Mouse (Mus musculus) kidney, embryonic 16.5 days (tissue): Measurements from ENCODE around the gene Fcgr1. TPM values are rescaled to one million over a fixed set of nuclear protein-coding genes. Genes with fewer than 3 reads are reported as not detected.
A peak's percentile ranks its signal among the peaks of the same experiment; 100 is the strongest.
"Not testable (repeated sequence)": the region's sequence is repeated elsewhere in the genome, so short reads cannot be mapped to it uniquely, and the experiment has no call there.

Experiments used
- ATAC-seq: fragments of 200-750 bp; cut with Nextera tagmentation; 2 replicates; pipeline ENCODE4 v1.8.0; 2017; ENCODE audit warnings: moderate TSS enrichment; ENCODE audit not compliant: low FRiP score, low TSS enrichment
- H3K27ac ChIP-seq: fragments of 300-500 bp; sonication (generic); 2 replicates; pipeline ENCODE4 v1.5.1; 2014; ENCODE audit warnings: low read length
- H3K27me3 ChIP-seq: fragments of 300-500 bp; sonication (generic); 2 replicates; pipeline ENCODE4 v1.6.1; 2014; ENCODE audit warnings: low read length, control low read depth, mixed read lengths; ENCODE audit not compliant: insufficient read depth
- H3K36me3 ChIP-seq: fragments of 300-500 bp; sonication (generic); 2 replicates; pipeline ENCODE4 v1.6.1; 2014; ENCODE audit warnings: low read length, control low read depth, mixed read lengths; ENCODE audit not compliant: insufficient read depth
- H3K4me1 ChIP-seq: fragments of 300-500 bp; sonication (generic); 2 replicates; pipeline ENCODE4 v1.6.1; 2014; ENCODE audit warnings: low read length, control low read depth, mixed read lengths; ENCODE audit not compliant: insufficient read depth
- H3K4me2 ChIP-seq: fragments of 300-500 bp; sonication (generic); replicated peaks from 2 replicates; pipeline ENCODE4 v1.6.1; 2014; ENCODE audit warnings: low read depth, low read length
- H3K4me3 ChIP-seq: fragments of 300-500 bp; sonication (generic); 2 replicates; pipeline ENCODE4 v1.5.1; 2014; ENCODE audit warnings: mild to moderate bottlenecking, low read length
- H3K9ac ChIP-seq: fragments of 300-500 bp; sonication (generic); replicated peaks from 2 replicates; pipeline ENCODE4 v1.6.1; 2014; ENCODE audit warnings: low read length
- H3K9me3 ChIP-seq: fragments of 300-500 bp; sonication (generic); 2 replicates; pipeline ENCODE4 v1.6.1; 2016; ENCODE audit warnings: low read length, control low read depth
- WGBS: fragments of 180-500 bp; shearing (Covaris S2); extraction: QIAGEN DNeasy Blood & Tissue Kit; methylation state at CpG from one replicate; pipeline ENCODE4 v1.1.7; 2014; 5-methylcytosine and 5-hydroxymethylcytosine counted together
- polyA plus RNA-seq: library from polyadenylated mRNA; unstranded; fragments of >200 nt; fragmentation: Nextera tagmentation; extraction: Ambion mirVana; gene quantifications from 2 replicates; pipeline ENCODE4 v1.2.1, GENCODE M21; 2015

The Fcgr1 gene
- polyA plus RNA-seq, 1 experiment from 2014 or later, result 1.9 TPM

- peaks cover 31% of the 10 kb centered on the region for H3K4me1 ChIP-seq
- peak overlapping the region; percentile 99 for H3K27ac ChIP-seq
- H3K27me3 ChIP-seq, result no peaks in the 10 kb centered on the region
- H3K4me3 ChIP-seq, result peak overlapping the region; percentile 60; the same call in 1 of the 2 replicates
- WGBS, result 67% methylated on average over 7 of the region's 7 CpGs
- no peaks in the 10 kb centered on the region for H3K9me3 ChIP-seq
- no peaks in the 10 kb centered on the region for H3K36me3 ChIP-seq
- peak overlapping the region; percentile 87 for H3K9ac ChIP-seq
- ATAC-seq, result no peak
- peak overlapping the region; percentile 63 for H3K4me2 ChIP-seq
Measured at GRCm38 (mm10) chr3:96243921-96244572, 49.7 kb downstream of the Fcgr1 start.

- Histone ChIP-seq H3K36me3 (no peaks in the 10 kb centered on the region), H3K9me3 (no peaks in the 10 kb centered on the region), H3K27me3 (no peaks in the 10 kb centered on the region), H3K4me1 (peaks cover 36% of the 10 kb centered on the region), H3K4me2 (peak overlapping the region; percentile 24), H3K4me3 (no peak overlapping the region), H3K9ac (peak overlapping the region; percentile 65; the same call in 1 of the 2 replicates), H3K27ac (peak overlapping the region; percentile 88)
- no peak for ATAC-seq
- 77% methylated on average over 9 of the region's 9 CpGs for WGBS
Measured at GRCm38 (mm10) chr3:96240799-96241197, 53.0 kb downstream of the Fcgr1 start.

- Histone ChIP-seq H3K27ac (peak within 1 kb of the TSS; percentile 88), H3K4me3 (peak within 1 kb of the TSS; percentile 36), H3K4me2 (peak within 1 kb of the TSS; percentile 33), H3K4me1 (peaks cover 36% of the 10 kb centered on the region), H3K9ac (peak within 1 kb of the TSS; percentile 65; the same call in 1 of the 2 replicates)
- not testable (repeated sequence) for H3K27me3 ChIP-seq, H3K9me3 ChIP-seq, H3K36me3 ChIP-seq
- peak; percentile 88 for ATAC-seq
- WGBS, result 5% methylated on average over 23 of the region's 85 CpGs
Measured at GRCm38 (mm10) chr3:96239949-96240798, 53.6 kb downstream of the Fcgr1 start, which contains the start of gene Hist2h2aa2. Gene Hist2h2aa2, minus strand, starts transcription at chr3:96240276.

GRCm38 (mm10) chr3:96238954-96239793, 54.6 kb downstream of the Fcgr1 start, which contains the start of gene Hist2h3c2:
Gene Hist2h3c2, minus strand, starts transcription at chr3:96239127.
- H3K27me3 ChIP-seq, H3K36me3 ChIP-seq, H3K9me3 ChIP-seq: not testable (repeated sequence)
- H3K4me3 ChIP-seq, result peak within 1 kb of the TSS; percentile 63
- WGBS, result 0% methylated on average over 4 of the region's 68 CpGs
- H3K9ac ChIP-seq, result peak within 1 kb of the TSS; percentile 82
- peak within 1 kb of the TSS; percentile 87 for H3K27ac ChIP-seq
- H3K4me1 ChIP-seq, result peaks cover 30% of the 10 kb centered on the region
- peak; percentile 95 for ATAC-seq
- H3K4me2 ChIP-seq, result peak within 1 kb of the TSS; percentile 70

- Histone ChIP-seq H3K4me1 (peaks cover 23% of the 10 kb centered on the region), H3K4me3 (peak overlapping the region; percentile 63), H3K4me2 (peak overlapping the region; percentile 70), H3K9ac (peak overlapping the region; percentile 82), H3K27me3 (no peaks in the 10 kb centered on the region), H3K27ac (peak overlapping the region; percentile 87), H3K9me3 (no peaks in the 10 kb centered on the region), H3K36me3 (no peaks in the 10 kb centered on the region)
- WGBS, result 2% methylated on average over 12 of the region's 12 CpGs
- no peak for ATAC-seq
Measured at GRCm38 (mm10) chr3:96237904-96238511, 55.8 kb downstream of the Fcgr1 start.

- no peaks in the 10 kb centered on the region for H3K27me3 ChIP-seq
- H3K27ac ChIP-seq, result peak overlapping the region; percentile 87
- no peaks in the 10 kb centered on the region for H3K36me3 ChIP-seq
- peak overlapping the region; percentile 82 for H3K9ac ChIP-seq
- WGBS, result 16% methylated on average over 7 of the region's 7 CpGs
- H3K4me2 ChIP-seq, result peak overlapping the region; percentile 70
- peak overlapping the region; percentile 63 for H3K4me3 ChIP-seq
- no peak for ATAC-seq
- H3K4me1 ChIP-seq, result peaks cover 23% of the 10 kb centered on the region
- no peaks in the 10 kb centered on the region for H3K9me3 ChIP-seq
Measured at GRCm38 (mm10) chr3:96237335-96237903, 56.4 kb downstream of the Fcgr1 start.

- H3K27me3 ChIP-seq, result no peaks in the 10 kb centered on the region
- 74% methylated on average over 4 of the region's 4 CpGs for WGBS
- peak overlapping the region; percentile 70 for H3K4me2 ChIP-seq
- peak overlapping the region; percentile 87 for H3K27ac ChIP-seq
- peaks cover 23% of the 10 kb centered on the region for H3K4me1 ChIP-seq
- no peak for ATAC-seq
- no peaks in the 10 kb centered on the region for H3K36me3 ChIP-seq
- H3K9me3 ChIP-seq, result no peaks in the 10 kb centered on the region
- H3K9ac ChIP-seq, result peak overlapping the region; percentile 82
- H3K4me3 ChIP-seq, result peak overlapping the region; percentile 63
Measured at GRCm38 (mm10) chr3:96236834-96237334, 56.9 kb downstream of the Fcgr1 start.

GRCm38 (mm10) chr3:96235836-96236235, 57.9 kb downstream of the Fcgr1 start:
- ATAC-seq, result no peak
- Histone ChIP-seq H3K9ac (no peak overlapping the region), H3K9me3 (no peaks in the 10 kb centered on the region), H3K4me2 (no peak overlapping the region), H3K36me3 (no peaks in the 10 kb centered on the region), H3K4me1 (peaks cover 21% of the 10 kb centered on the region), H3K4me3 (no peak overlapping the region), H3K27ac (no peak overlapping the region), H3K27me3 (no peaks in the 10 kb centered on the region)
- WGBS, result 21% methylated on average over 3 of the region's 3 CpGs

GRCm38 (mm10) chr3:96234914-96235313, 58.9 kb downstream of the Fcgr1 start:
- Histone ChIP-seq H3K27ac (no peak overlapping the region), H3K4me3 (no peak overlapping the region), H3K4me1 (peaks cover 19% of the 10 kb centered on the region), H3K27me3 (no peaks in the 10 kb centered on the region), H3K9ac (no peak overlapping the region), H3K9me3 (no peaks in the 10 kb centered on the region), H3K4me2 (no peak overlapping the region), H3K36me3 (no peaks in the 10 kb centered on the region)
- no peak for ATAC-seq
- WGBS, result 85% methylated on average over 2 of the region's 2 CpGs
